Mouse (Mus musculus): ENCODE measurements at regions not wholly inside any gene's neighbourhood (a gene's known extent, or its start where the extent isn't known, plus 50 kb on each side); places are given as distances from the start of the nearest gene placed in this dataset.
A peak's percentile ranks its signal among the peaks of the same experiment; 100 is the strongest.

DNA sequence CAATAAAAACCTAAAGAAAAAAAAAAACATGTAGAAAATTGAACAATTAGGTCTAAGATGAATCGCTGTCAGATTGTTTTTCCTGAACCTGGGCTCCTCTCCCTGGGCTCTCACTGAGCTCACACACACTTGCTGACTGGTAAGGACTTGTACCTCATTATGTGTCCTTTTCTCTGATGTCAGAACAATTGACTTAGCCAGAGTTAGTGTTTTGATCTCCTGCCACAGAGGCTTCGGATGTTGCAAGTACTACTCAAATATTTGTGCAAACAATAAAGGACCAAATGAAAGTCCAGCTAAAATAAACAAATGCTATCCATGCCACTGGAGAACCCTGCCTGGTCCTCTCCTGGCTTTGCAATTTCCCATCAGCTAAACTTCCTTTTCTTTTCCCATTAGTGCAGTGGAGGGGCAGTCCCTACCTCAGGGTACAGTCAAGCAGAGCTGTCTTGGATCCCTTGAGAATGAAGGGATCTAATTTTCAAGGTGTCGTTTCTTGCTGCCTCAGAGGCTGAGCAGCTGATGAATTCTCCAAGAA, 399.6 kb downstream of the Nbas start:
- DNase-seq, result no peak

DNA sequence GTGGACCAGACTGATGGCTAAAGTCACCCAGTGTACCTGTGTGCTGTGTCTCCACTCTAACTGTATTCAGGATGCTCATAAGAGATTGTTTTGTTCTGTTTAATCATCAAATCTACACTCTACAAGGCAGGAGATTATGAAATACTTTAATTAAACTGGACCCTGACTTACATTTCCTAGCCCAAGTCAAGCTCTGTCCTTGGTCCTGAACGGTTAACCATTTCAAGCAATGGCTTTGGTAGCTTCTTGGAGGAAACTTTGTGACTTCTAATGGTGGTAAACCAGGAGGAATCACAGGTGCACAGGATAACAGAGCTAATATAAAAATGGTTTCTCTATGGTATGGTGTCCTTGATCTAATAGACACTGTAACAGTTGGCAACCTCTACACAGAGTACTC, 370.4 kb downstream of the Nbas start:
- DNase-seq, result peak; percentile 37

All from adrenal gland, postnatal 10 days (tissue).